Mouse (Mus musculus): ENCODE measurements around the gene Slc38a4.

- no peak for TF ChIP-seq POLR2A (IDR thresholded peaks at IDR 0.05; ENCODE audit: control insufficient read depth, low read depth, low read length)
- no peak for TF ChIP-seq CTCF (IDR thresholded peaks at IDR 0.05; ENCODE audit: control insufficient read depth, insufficient read depth, insufficient replicate concordance, low read depth, low read length)
These were observed 44.0 kb downstream of the Slc38a4 start for GRCm38 (mm10) chr15:97011599-97012372.
